Mouse (Mus musculus) stomach, postnatal 0 days (tissue): ENCODE data around the gene Runx2. TPM values are rescaled to one million over a fixed set of nuclear protein-coding genes. Genes with fewer than 3 reads are reported as not detected.

Experiments
- ATAC-seq: fragments of 200-750 bp; cut with Nextera tagmentation; 2 replicates; pipeline ENCODE4 v1.8.0; 2017; ENCODE audit not compliant: low FRiP score, low TSS enrichment
- DNase-seq: peaks from one replicate; pipeline ENCODE4 v3.0.0-alpha.2; 2016; ENCODE audit warnings: low spot score
- H3K27ac ChIP-seq: fragments of 300-500 bp; sonication (generic); replicated peaks from 2 replicates; pipeline ENCODE4 v1.5.1; 2014; ENCODE audit warnings: mild to moderate bottlenecking, control low read depth
- H3K27me3 ChIP-seq: fragments of 300-500 bp; sonication (generic); 2 replicates; pipeline ENCODE4 v1.6.1; 2014; ENCODE audit warnings: low read length; ENCODE audit not compliant: control insufficient read depth, insufficient read depth
- H3K36me3 ChIP-seq: fragments of 300-500 bp; sonication (generic); 2 replicates; pipeline ENCODE4 v1.6.1; 2014; ENCODE audit warnings: low read length, mixed read lengths; ENCODE audit not compliant: control insufficient read depth, insufficient read depth
- H3K4me1 ChIP-seq: fragments of 300-500 bp; sonication (generic); replicated peaks from 2 replicates; pipeline ENCODE4 v1.6.1; 2014; ENCODE audit warnings: antibody characterized with exemption; ENCODE audit not compliant: control insufficient read depth, insufficient read depth
- H3K4me2 ChIP-seq: fragments of 300-500 bp; sonication (generic); replicated peaks from 2 replicates; pipeline ENCODE4 v1.6.1; 2014; ENCODE audit warnings: low read depth, mild to moderate bottlenecking, control low read depth, moderate library complexity
- H3K4me3 ChIP-seq: fragments of 300-500 bp; sonication (generic); 2 replicates; pipeline ENCODE4 v1.5.1; 2014; ENCODE audit warnings: low read depth, low read length, control low read depth
- H3K9ac ChIP-seq: fragments of 300-500 bp; sonication (generic); 2 replicates; pipeline ENCODE4 v1.6.1; 2014; ENCODE audit warnings: mild to moderate bottlenecking, low read length, control low read depth, mixed read lengths
- H3K9me3 ChIP-seq: fragments of 300-500 bp; sonication (generic); 2 replicates; pipeline ENCODE4 v1.6.1; 2016; ENCODE audit warnings: low read length; ENCODE audit not compliant: control insufficient read depth
- CTCF ChIP-seq: IDR thresholded peaks from 2 replicates; pipeline ENCODE4 v1.5.1; 2016; ENCODE audit warnings: antibody characterized with exemption, low read depth, mild to moderate bottlenecking, moderate library complexity
- EP300 ChIP-seq: optimal IDR thresholded peaks from 2 replicates; pipeline ENCODE3; 2016; ENCODE audit warnings: antibody characterized with exemption
- WGBS: fragments of 180-500 bp; shearing (Covaris S2); extraction: QIAGEN DNeasy Blood & Tissue Kit; methylation state at CpG from one replicate; pipeline ENCODE4 v1.1.7; 2014; 5-methylcytosine and 5-hydroxymethylcytosine counted together
- polyA plus RNA-seq: library from polyadenylated mRNA; unstranded; fragments of >200 nt; fragmentation: Nextera tagmentation; extraction: Ambion mirVana; gene quantifications from 2 replicates; pipeline ENCODE4 v1.2.1, GENCODE M21; 2015

The Runx2 gene
- polyA plus RNA-seq, 1 experiment from 2014 or later = 0.53 TPM

- H3K9ac ChIP-seq = no peak overlapping the region
- H3K27ac ChIP-seq = peak overlapping the region; percentile 25; the same call in 1 of the 2 replicates
- H3K27me3 ChIP-seq = no peaks in the 10 kb centered on the region
- peak overlapping the region; percentile 6; the same call in 1 of the 2 replicates for H3K4me2 ChIP-seq
- 47% methylated on average over 8 of the region's 8 CpGs for WGBS
- DNase-seq (no peak), ATAC-seq (no peak)
- no peak overlapping the region for H3K4me3 ChIP-seq
- H3K4me1 ChIP-seq = no peaks in the 10 kb centered on the region
- H3K9me3 ChIP-seq = no peaks in the 10 kb centered on the region
- no peak for TF ChIP-seq EP300
- no peak for TF ChIP-seq CTCF
- H3K36me3 ChIP-seq = no peaks in the 10 kb centered on the region
Observed at GRCm38 (mm10) chr17:44597918-44598504, 216.6 kb downstream of the Runx2 start.

GRCm38 (mm10) chr17:44592737-44593090, 221.9 kb downstream of the Runx2 start:
- 84% methylated on average over 6 of the region's 6 CpGs for WGBS
- no peak overlapping the region for H3K4me2 ChIP-seq
- no peak for TF ChIP-seq CTCF
- TF ChIP-seq EP300 = no peak
- H3K4me3 ChIP-seq = no peak overlapping the region
- no peaks in the 10 kb centered on the region for H3K27me3 ChIP-seq
- H3K9ac ChIP-seq = no peak overlapping the region
- ATAC-seq (no peak), DNase-seq (no peak)
- no peaks in the 10 kb centered on the region for H3K36me3 ChIP-seq
- no peak overlapping the region for H3K27ac ChIP-seq
- no peaks in the 10 kb centered on the region for H3K9me3 ChIP-seq
- H3K4me1 ChIP-seq = no peaks in the 10 kb centered on the region

- no peak overlapping the region for H3K27ac ChIP-seq
- no peaks in the 10 kb centered on the region for H3K36me3 ChIP-seq
- H3K9me3 ChIP-seq = no peaks in the 10 kb centered on the region
- no peak overlapping the region for H3K9ac ChIP-seq
- no peaks in the 10 kb centered on the region for H3K4me1 ChIP-seq
- no peak overlapping the region for H3K4me2 ChIP-seq
- no peaks in the 10 kb centered on the region for H3K27me3 ChIP-seq
- DNase-seq = no peak
- no peak for ATAC-seq
- no peak overlapping the region for H3K4me3 ChIP-seq
- WGBS = 68% methylated on average over 16 of the region's 16 CpGs
- TF ChIP-seq CTCF (no peak), EP300 (no peak)
Observed at GRCm38 (mm10) chr17:44592067-44592736, 222.4 kb downstream of the Runx2 start.

- ATAC-seq (no peak), DNase-seq (no peak)
- Histone ChIP-seq H3K27ac (no peak overlapping the region), H3K27me3 (no peaks in the 10 kb centered on the region), H3K36me3 (no peaks in the 10 kb centered on the region), H3K4me3 (no peak overlapping the region), H3K9me3 (no peaks in the 10 kb centered on the region), H3K4me1 (no peaks in the 10 kb centered on the region), H3K9ac (no peak overlapping the region), H3K4me2 (no peak overlapping the region)
- WGBS = 81% methylated on average over 3 of the region's 3 CpGs
- TF ChIP-seq CTCF = no peak
- no peak for TF ChIP-seq EP300
Observed at GRCm38 (mm10) chr17:44588470-44588869, 226.1 kb downstream of the Runx2 start.

GRCm38 (mm10) chr17:44588020-44588419, 226.6 kb downstream of the Runx2 start:
- no peak overlapping the region for H3K4me2 ChIP-seq
- no peak for ATAC-seq
- no peaks in the 10 kb centered on the region for H3K27me3 ChIP-seq
- no peak for DNase-seq
- no peaks in the 10 kb centered on the region for H3K36me3 ChIP-seq
- TF ChIP-seq CTCF (no peak), EP300 (no peak)
- no peaks in the 10 kb centered on the region for H3K9me3 ChIP-seq
- 41% methylated on average over 3 of the region's 3 CpGs for WGBS
- no peak overlapping the region for H3K4me3 ChIP-seq
- no peak overlapping the region for H3K27ac ChIP-seq
- no peak overlapping the region for H3K9ac ChIP-seq
- no peaks in the 10 kb centered on the region for H3K4me1 ChIP-seq

GRCm38 (mm10) chr17:44586196-44586595, 228.4 kb downstream of the Runx2 start:
- 78% methylated on average over 3 of the region's 3 CpGs for WGBS
- Histone ChIP-seq H3K27me3 (no peaks in the 10 kb centered on the region), H3K4me2 (no peak overlapping the region), H3K4me3 (no peak overlapping the region), H3K9ac (no peak overlapping the region), H3K4me1 (no peaks in the 10 kb centered on the region), H3K9me3 (no peaks in the 10 kb centered on the region), H3K36me3 (no peaks in the 10 kb centered on the region), H3K27ac (no peak overlapping the region)
- TF ChIP-seq CTCF = no peak
- TF ChIP-seq EP300 = no peak
- ATAC-seq = no peak
- no peak for DNase-seq
